Mouse (Mus musculus) neural tube, embryonic 10.5 days (tissue): ENCODE measurements around the gene 1110002E22Rik.

Source experiments
- DNase-seq: peaks from one replicate; pipeline ENCODE4 v3.0.0-alpha.2; 2017; ENCODE audit warnings: low spot score; ENCODE audit errors: extremely low spot score

The 1110002E22Rik gene

DNA sequence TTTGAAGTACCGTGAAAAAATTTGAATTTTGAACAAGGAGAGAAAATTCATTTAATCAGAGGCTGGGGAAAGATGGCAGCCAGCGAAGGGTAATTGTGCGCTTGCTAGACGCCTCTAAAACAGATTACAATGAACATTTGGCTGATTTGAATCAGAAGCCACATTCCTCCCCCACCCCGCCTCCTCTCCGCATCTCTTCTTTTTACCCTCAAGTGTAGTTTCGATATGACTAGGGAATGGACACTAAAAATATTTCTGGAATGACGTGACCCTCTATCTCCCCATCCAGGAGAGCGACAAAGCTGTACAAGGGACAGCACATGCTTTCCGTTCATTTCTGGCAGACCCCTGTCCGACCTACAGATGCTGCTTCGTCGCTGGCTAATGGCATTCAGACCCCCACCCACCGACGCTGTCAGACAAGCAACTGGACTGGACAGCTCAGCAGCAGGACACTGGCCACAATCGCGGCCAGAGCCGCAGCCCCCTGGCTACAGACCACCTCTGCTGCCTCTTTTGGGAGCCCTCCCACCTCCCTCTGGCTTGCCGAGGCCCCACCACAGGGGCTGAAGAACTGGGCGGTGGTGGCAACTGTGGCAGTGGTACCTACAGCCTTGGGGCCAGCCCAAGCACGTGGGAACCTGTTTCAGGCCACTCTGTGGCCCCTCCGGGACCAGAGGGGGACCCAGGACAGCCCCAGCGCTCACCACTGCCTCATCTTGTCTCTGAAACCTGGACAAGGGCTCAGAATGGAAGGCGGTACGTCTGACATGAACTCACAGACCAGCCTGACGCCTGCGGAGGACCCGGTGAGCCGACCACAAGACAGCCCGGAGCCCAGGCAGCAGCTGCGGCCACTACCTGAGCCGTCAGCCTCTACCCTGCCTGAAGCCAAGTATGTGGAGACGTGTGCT lies at the start of gene 1110002E22Rik:
Gene 1110002E22Rik, plus strand, starts transcription at position 321 of the 914 bp plus-strand sequence.
- DNase-seq = no peak

DNA sequence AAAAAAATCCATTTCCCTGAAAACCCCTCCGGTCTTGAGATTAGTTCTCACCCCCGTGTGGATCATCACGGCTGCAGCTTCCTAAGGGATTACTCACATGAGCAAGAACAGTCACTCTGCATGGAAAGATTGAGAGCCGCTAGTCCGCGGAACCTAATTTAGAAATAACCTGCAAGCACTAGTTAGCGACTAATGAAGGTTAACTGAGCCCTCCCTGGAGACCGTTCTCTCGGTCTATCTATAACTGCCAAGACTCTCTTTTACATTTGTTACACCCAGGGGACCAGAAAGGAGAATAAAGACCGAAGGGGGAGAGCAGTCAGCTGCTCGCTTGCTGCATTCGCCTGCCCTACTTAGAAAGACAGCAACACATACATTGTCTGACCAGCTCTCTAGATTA lies 48.0 kb upstream of the 1110002E22Rik start:
- no peak for DNase-seq

DNA sequence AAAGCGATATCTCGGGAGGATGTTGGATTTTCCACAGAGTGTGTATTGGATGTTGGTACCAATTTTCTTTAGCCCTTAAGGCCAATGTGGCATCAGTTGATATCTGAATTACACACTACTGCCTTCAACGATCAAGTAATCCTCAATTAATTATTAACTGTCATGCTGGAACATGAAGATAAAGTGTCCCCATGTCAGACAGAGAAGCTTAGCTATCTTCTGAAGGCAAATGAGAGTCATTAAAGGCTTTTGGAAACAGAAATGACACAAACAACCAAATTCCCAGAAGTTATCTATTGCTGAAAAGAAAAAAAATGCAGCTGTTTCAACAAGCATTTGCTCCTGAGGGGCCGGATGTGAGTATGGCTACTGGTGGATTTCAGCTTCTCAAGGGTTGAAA lies 42.8 kb upstream of the 1110002E22Rik start:
- no peak for DNase-seq

DNA sequence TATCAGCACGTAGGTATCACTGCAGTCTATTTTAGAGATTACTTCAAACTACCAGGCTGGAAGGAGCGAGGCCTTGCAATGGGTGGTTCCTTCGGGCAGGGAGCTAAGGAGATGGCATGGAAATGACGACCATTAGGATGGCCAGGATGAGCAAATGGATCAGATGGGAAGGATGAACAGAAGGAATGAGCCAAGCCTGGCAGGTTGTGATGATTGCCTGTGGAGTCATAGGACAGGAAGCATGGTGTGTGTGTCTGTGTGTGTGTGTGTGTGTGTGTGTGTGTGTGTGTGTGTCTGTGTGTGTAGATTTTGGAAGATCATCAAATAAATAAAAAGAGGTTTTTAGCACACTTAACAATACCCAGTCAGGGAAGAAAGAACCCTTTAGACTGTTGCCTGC lies 42.2 kb upstream of the 1110002E22Rik start:
- no peak for DNase-seq

DNA sequence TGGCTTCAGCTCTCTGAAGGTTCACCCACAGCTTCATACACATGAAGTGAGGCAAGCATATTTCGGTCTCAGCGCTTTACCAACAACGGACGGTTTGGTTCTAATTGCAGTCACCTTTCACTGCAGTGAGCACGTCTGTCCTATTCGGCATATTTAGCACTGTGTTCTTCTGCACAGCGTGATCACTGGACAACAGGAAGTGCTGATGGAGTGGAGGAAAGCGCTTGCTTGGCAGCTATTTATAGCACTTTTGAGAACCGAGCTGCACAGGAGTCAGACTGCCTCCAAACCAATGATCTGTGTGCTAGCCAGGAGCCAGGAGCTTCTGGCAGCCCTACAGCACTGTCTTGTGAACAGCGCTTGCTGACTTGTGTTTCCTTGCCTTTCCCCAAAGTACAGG lies 38.6 kb upstream of the 1110002E22Rik start:
- no peak for DNase-seq

DNA sequence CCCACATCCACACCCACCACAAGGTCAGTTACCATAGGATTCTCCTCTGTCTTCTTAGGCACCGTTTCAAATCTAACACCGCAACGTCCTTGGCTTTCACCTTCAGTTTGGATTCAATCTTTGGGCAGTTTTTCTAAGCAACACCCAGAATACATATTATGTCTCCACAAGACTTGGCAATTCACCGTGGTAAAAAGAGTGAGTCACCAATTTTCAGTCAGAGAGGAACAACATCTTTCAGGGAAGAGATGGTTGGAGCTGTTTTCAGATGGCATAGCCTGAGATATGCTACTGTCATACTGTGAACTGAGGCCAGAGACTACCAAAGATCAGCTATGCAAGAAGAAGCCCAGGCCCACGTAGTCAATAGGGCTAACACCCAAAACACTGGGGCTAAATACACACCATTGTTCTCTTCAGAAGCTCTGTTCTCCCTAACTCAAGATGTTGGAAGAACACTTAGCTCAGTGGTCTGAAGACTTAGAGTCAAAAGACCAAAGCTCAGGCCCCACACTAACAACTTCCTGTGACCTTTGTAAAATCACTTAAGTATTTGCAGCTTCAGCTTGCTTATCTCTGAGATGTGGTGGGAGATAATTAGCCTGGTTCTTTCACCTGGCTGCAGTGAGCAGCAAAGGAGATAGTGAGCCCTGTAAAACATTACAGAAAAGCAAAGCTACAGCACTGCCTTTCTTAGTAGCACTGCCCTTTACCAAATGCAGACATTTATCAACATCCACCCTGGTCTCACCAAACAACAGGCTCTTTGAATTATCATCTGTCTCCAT lies 37.1 kb upstream of the 1110002E22Rik start:
- no peak for DNase-seq

DNA sequence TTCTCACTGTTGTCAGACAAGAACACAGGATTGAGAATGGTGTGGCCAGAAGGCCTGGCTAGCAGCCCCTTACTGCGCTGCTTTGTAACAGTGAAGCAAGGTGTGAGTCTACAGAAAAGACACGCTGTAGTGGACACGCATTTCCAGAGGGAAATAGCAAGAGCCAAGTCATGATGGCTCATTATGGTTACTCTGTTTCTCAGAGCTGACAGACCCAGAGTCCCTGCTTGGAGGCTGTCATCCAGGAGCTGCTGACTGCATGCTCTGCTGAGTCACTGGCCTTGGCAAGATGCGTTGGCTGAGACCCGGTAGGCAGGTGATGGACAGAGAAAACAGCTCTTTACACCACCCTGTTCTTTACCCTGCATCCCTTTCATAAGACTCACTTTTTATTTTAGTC lies 35.5 kb upstream of the 1110002E22Rik start:
- no peak for DNase-seq

DNA sequence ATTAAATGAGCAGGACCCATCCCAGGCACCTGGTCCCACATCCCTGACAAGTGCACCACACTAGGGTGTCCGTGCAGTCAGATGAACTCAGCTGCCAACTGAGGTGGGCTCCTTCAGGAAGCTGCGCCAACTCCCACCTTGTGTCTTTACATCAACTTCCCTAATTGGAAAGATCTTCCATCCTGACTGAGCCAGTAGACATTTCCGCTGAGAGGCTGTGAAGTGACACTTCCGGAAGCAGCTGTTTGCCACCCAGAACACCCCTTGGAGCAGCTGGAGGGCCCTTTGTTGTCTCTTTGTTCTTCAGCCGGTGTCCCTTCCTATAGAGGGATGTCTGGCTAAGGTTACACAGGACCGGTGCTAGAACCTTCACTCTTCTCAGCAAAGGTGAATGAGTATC lies 34.3 kb upstream of the 1110002E22Rik start:
- no peak for DNase-seq

DNA sequence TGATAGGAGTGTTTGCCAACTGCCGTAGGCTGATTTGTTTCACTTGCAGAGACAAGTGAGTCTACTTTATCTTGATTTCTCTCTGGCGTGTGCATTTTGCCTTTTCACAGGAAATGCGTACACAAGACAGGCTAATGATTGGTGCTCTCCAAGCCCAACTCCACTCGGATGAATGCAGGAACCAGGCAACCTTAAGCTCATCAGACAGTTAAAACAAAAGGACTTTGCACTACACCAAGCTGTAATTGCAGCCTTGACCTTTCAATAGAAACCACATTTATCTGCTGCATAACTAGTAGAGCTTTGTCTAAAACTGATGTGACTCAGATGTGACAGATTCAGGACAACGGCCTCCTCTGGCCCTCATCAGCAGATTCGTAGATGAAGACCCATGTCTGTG lies 30.9 kb upstream of the 1110002E22Rik start:
- DNase-seq = no peak

DNA sequence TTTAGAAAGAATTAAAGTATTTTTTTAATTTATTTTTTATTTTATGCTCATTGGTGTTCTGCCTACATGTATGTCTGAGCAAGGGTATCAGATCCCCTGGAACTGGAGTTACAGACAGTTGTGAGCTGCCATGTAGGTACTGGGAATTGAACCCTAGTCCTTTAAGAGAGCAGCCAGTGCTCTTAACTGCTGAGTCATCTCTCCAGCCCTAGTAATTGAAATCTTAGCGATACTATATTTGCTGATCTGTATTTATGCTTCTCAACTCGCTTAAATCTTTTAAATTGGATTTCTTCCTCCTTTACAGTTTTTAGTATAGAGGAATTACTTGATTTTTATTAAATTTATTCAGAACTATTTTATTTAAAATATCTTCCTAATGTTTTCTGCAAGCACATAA lies 23.9 kb upstream of the 1110002E22Rik start:
- DNase-seq = no peak

DNA sequence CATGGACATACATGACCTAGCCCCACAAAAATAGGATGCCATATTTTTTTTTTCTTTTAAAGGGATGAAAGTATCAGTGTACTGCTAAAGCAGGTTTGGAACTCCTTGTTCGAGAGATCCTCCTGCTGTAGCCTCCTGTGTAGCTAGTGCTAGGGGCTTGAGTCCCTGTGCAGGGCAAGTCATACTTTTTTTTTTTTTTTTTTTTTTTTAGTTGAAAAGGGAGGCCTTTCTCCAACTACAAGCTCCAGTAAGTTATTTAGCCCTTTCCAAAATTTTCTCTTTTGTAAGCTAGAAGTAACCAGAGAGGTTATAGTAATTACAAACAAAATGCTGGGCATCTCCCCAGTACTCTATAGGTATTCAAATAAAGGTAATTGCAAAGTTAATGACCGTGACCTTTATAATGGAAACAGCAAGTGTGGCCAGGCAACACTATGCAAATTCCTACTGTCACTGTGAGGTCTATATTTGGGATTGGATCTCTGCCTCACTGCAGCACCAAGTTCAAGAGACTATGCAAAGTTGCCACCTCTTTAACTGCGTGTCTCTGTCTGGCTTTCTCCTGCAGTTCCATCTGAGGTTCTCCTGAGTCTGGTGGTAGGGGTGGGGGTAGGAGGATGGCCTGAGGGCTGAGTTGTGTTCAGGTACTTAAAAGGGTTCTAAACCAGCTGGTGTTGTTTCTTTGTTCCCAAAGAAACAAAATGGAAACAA lies 23.1 kb upstream of the 1110002E22Rik start:
- no peak for DNase-seq

DNA sequence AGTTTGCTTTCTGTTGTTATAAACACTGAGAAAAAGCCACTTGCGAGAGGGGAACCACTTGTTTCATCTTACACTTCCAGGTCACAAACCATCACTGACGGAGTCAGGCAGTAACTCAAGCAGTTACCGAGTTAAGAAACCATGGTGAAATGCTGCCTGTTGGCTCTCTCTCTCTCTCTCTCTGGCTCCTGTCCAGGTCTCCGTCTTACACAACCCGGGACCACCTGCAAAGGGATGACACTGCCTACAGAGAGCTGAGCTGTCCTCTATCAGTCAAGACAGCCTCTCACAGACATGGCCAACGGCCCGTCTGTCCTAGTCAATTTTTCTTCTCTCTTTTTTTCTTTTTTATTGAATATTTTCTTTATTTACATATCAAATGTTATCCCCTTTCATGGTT lies 21.5 kb upstream of the 1110002E22Rik start:
- no peak for DNase-seq

DNA sequence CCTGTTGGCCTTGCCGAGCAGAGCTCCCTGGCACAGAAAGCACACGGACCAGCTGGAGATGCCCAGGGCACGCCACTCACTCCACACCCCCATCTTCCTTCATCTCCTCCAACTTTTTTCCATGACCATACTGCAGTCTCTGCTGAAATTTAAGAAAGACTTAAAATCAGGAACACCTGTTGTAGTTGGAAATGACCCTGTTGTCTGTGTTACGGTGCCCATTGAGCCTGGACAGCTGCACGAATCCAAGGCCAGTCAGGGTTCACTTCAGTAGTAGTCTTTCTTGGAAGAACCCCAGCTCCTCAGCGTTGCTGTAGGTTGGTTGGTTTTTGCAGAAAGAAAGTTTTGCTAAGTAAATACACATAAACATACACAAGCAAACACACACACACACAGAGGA lies 15.3 kb upstream of the 1110002E22Rik start:
- no peak for DNase-seq

DNA sequence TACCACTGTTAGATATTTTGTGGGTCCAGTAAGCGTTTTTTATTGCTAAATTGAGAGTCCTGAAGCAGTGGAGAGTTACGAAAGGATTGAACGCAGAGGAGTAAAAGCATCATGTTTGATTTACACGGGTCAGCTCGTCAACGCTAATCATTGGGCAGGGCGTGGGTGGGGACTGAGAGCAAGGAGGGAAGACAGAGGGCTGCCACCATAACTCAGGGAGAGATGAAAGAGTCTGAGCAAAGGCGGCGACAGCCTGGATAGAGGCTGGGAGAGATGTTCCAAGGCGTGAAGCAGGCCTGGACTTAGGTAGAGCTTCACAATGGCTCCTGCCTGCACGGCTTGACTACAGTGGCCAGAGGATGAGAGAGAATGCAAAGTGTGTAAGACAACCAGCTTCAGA lies 14.1 kb upstream of the 1110002E22Rik start:
- no peak for DNase-seq

DNA sequence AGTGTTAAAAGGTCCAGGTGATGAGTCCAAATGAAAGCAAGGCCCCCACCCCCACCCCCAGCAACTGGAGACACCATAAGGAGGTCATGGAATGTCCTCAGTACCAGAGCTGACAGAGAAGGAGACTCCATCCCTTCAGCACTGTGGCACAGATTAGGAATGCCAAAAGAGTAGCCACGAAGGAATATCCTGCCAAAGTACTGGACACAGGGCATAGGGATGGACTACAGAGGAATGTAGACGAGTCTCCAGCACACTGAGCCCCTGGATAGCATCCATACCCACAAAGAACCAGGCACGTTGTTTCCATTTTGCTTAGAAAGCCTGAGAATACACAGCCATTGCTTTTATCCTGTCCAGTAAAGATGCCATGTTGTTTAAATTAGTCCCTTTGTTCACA lies 13.4 kb upstream of the 1110002E22Rik start:
- DNase-seq = no peak

DNA sequence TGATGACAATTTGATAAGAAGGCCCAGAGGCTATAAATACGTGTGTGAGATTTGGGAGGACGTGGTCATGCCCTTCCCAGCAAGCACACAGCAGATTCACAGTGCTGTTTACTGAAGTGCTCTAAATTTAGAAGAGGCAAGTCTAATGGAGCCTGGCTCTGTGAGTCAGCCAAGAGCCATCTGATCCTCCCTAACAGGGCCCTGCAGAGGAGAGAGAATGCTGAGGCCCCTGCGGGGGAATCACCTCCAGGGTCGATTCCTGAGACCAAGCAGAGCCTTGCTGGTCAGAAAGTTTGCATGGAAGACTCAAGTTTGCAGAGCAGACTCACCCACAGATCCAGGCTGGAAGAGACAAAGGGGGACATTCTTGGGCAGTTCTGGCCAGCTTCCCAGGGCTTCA lies 10.9 kb upstream of the 1110002E22Rik start:
- DNase-seq = no peak

DNA sequence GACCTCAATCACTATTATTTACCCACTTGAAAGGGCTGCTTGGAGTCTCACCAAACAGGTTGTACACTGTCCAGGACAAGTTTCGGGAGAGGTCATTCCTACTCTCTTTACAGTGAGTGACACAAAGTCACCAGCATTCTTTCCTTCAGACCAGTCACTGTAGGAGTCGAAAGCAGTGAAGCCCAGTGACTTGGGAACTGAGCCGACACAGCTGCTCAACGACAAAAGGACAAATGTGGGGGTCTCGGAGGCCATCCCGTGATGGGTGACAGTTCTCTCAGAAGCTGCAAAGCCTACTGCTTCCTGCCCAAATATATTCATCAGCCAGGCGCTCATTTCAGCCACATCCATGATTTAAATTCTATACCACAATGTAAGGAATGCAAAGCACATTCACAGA lies 7.9 kb upstream of the 1110002E22Rik start:
- DNase-seq = no peak

DNA sequence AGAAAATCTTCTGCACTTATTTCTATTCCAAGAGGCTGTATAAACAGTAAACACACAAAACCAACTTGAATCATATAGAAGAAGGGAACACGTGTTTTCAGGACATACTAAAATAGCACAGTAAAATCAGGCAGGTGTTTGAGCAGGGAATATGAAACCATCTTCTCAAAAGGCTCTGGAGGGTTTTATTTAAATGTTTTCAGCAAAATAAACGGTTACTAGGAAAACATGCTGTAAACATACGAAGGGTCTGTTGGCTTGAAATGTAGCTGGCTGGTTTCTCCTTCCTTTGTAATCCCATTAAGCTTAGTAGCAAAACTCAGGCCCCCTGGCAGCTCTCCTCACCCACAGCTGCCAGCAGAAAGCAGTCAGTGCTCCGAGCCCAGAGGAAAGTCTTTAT lies 6.6 kb upstream of the 1110002E22Rik start:
- no peak for DNase-seq

DNA sequence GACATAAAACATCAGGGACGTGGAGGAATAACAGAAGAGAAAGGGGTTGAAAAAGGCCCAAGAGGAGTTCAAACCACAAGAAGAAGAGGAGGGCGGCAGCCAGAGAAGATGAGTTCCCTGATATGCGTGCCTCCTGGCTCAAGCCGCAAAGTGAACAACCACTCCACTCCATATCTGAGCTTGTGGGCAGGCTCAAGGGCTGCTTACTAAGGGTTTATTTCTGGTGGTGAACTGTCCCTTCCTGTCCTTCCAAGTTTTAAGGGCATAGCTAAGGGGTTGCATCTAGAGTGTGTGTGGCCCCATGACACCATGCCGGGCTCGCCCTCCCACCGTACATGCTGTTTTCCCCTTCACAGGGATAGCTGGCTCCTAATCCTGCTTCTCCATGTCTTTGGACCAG lies 4.4 kb upstream of the 1110002E22Rik start:
- DNase-seq = no peak

DNA sequence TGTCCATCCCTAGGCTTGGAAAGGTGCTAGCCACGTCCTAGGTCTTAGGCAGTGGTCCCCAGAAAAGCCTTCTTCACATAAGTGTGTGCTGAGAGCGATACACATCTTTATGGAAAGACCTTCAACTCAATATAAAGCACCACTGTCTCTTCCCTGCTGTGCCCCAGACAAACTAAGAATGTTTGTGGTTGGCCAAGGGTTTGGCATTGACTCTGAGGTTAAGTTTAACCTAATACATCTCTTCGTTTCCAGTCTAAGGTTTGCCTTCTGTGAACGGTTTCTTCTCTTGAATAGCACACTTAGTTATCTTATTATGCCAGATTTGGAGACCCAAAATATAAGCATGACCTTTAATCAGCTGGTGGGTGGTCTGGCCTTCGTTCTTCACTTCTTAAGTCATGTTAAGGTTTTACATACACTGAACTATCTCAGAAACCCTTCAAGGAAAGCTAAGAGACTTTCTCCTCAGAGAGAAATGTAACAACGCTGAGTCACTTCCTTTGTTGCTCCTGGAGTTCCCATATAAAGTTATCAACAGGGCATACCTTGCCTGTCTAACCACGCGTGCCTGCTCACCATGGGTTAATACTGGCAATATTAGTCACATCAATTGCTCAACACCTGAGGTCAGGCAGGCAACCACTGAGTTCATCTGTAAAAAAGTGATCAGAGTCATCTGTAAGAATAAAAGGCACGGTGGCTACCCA lies 3.5 kb upstream of the 1110002E22Rik start:
- no peak for DNase-seq

DNA sequence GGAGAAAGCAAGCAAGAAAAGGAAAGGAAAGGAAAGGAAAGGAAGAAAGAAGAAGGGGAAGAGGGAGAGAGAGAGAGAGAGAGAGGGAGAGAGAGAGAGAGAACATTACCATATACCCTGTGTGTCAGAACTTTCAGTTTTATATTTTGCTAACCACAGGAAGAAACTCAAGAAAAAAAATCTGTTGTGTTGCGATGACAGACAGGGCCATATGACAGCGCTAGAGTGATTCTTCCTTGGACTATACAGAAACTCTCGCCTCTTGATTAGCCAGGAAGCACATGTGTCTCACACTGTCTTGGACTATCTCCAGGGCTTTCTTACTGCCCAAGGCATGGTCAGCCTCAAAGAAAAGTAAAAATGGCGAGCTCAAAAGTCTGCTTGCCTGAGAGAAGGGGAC lies 2.2 kb upstream of the 1110002E22Rik start:
- no peak for DNase-seq
